Mouse (Mus musculus) urinary bladder, postnatal 14 days (tissue): ENCODE measurements around the gene Abr.

Source experiments
- DNase-seq: peaks from one replicate; pipeline ENCODE4 v3.0.0; 2021; ENCODE audit warnings: low spot score

The Abr gene

GRCm38 (mm10) chr11:76458730-76459129, 163.4 kb downstream of the Abr start:
- DNase-seq, result no peak

GRCm38 (mm10) chr11:76456897-76457296, 165.2 kb downstream of the Abr start:
- no peak for DNase-seq

GRCm38 (mm10) chr11:76456233-76456632, 165.9 kb downstream of the Abr start:
- peak; percentile 87 for DNase-seq

- peak; percentile 70 for DNase-seq
Measured at GRCm38 (mm10) chr11:76454492-76454891, 167.6 kb downstream of the Abr start.

- no peak for DNase-seq
Measured at GRCm38 (mm10) chr11:76450202-76450561, 171.9 kb downstream of the Abr start.

- DNase-seq, result peak; percentile 47
Measured at GRCm38 (mm10) chr11:76449520-76450201, 172.5 kb downstream of the Abr start.

- no peak for DNase-seq
Measured at GRCm38 (mm10) chr11:76446251-76446650, 175.9 kb downstream of the Abr start.

- DNase-seq, result no peak
Measured at GRCm38 (mm10) chr11:76445459-76445858, 176.7 kb downstream of the Abr start.

- DNase-seq, result no peak
Measured at GRCm38 (mm10) chr11:76439666-76440065, 182.4 kb downstream of the Abr start.

GRCm38 (mm10) chr11:76436864-76437437, 185.2 kb downstream of the Abr start:
- DNase-seq, result peak; percentile 67

GRCm38 (mm10) chr11:76436009-76436408, 186.1 kb downstream of the Abr start:
- DNase-seq, result no peak

- no peak for DNase-seq
Measured at GRCm38 (mm10) chr11:76429966-76430631, 192.0 kb downstream of the Abr start.

GRCm38 (mm10) chr11:76429556-76429955, 192.6 kb downstream of the Abr start:
- no peak for DNase-seq

- DNase-seq, result no peak
Measured at GRCm38 (mm10) chr11:76429046-76429445, 193.1 kb downstream of the Abr start.

- DNase-seq, result no peak
Measured at GRCm38 (mm10) chr11:76427781-76428180, 194.3 kb downstream of the Abr start.

- DNase-seq, result no peak
Measured at GRCm38 (mm10) chr11:76425749-76426148, 196.4 kb downstream of the Abr start.

- no peak for DNase-seq
Measured at GRCm38 (mm10) chr11:76420896-76421295, 201.2 kb downstream of the Abr start.

- DNase-seq, result no peak
Measured at GRCm38 (mm10) chr11:76419179-76419578, 202.9 kb downstream of the Abr start.

- peak; percentile 19 for DNase-seq
Measured at GRCm38 (mm10) chr11:76418423-76418822, 203.7 kb downstream of the Abr start.

- no peak for DNase-seq
Measured at GRCm38 (mm10) chr11:76415985-76416384, 206.1 kb downstream of the Abr start.

- no peak for DNase-seq
Measured at GRCm38 (mm10) chr11:76415001-76415400, 207.1 kb downstream of the Abr start.

GRCm38 (mm10) chr11:76413202-76413601, 208.9 kb downstream of the Abr start:
- no peak for DNase-seq

- peak; percentile 59 for DNase-seq
Measured at GRCm38 (mm10) chr11:76410826-76411225, 211.3 kb downstream of the Abr start.
